8 mouse cellular contexts compared by ENCODE assay signal in genomic region chr16:37684259-37684633, GRCm38 (mm10). TPM values are rescaled to one million over a fixed set of nuclear protein-coding genes. Genes with fewer than 3 reads are reported as not detected.
DNase-seq lines count a peak whose midpoint lies in the region; ATAC-seq and TF ChIP-seq lines count a peak whose summit lies in the region.

No protein-coding gene starts in this region.

- no peaks in the 10 kb centered on the region for H3K9me3 ChIP-seq in MEL (replicated peaks; ENCODE audit: insufficient read depth, low read length)
- H3K9me3 ChIP-seq in heart, embryonic 13.5 days = no peaks in the 10 kb centered on the region
- no peaks in the 10 kb centered on the region for H3K9me3 ChIP-seq in limb, embryonic 12.5 days
- no peaks in the 10 kb centered on the region for H3K9me3 ChIP-seq in midbrain, embryonic 14.5 days (ENCODE audit: control insufficient read depth, low read length)

- no peak for TF ChIP-seq POLR2A in MEL (IDR thresholded peaks at IDR 0.05; ENCODE audit: control insufficient read depth in 1 of 2, insufficient read depth in 1 of 2, low read depth in 1 of 2, low read length in 2 of 2, poor library complexity in 1 of 2)

- peak overlapping the region; percentile 64 to 71 for H3K4me3 ChIP-seq in MEL (ENCODE audit: control insufficient read depth in 1 of 2, insufficient read depth in 1 of 2, low read depth in 2 of 2, low read length in 2 of 2)
- peak overlapping the region; percentile 54 for H3K4me3 ChIP-seq in heart, embryonic 13.5 days
- peak overlapping the region; percentile 38; the same call in 1 of the 2 replicates for H3K4me3 ChIP-seq in limb, embryonic 12.5 days (replicated peaks)
- H3K4me3 ChIP-seq in midbrain, embryonic 14.5 days (replicated peaks; ENCODE audit: low read depth, low read length) = peak overlapping the region; percentile 38

- no peak; a peak in 1 of 4 replicates for TF ChIP-seq EP300 in MEL (IDR thresholded peaks at IDR 0.05; ENCODE audit: low read depth in 1 of 2, low read length in 2 of 2)

- no peak for ATAC-seq in heart, embryonic 13.5 days (ENCODE audit: extremely low read depth, insufficient number of reproducible peaks, low FRiP score, low TSS enrichment)
- ATAC-seq in limb, embryonic 12.5 days (ENCODE audit: insufficient number of reproducible peaks, insufficient read depth, low FRiP score, low TSS enrichment, low read depth) = no peak
- ATAC-seq in midbrain, embryonic 14.5 days (ENCODE audit: low FRiP score, low TSS enrichment) = no peak

- peak; percentile 16 for DNase-seq in adrenal gland, postnatal 25 days
- DNase-seq in adrenal gland, postnatal 10 days = no peak
- DNase-seq in MEL (ENCODE audit: low read depth, low spot score) = peak; percentile 80
- DNase-seq in midbrain, embryonic 14.5 days = peak; percentile 61
- no peak for DNase-seq in cerebellum, adult 9-11 months
- DNase-seq in spleen, postnatal 14 days (ENCODE audit: low spot score in 2 of 2) = no peak

- H3K79me2 ChIP-seq in MEL (ENCODE audit: control insufficient read depth, insufficient read depth, low read length, poor library complexity) = peaks cover 1% of the 10 kb centered on the region; the same call in 1 of the 2 replicates

- peak overlapping the region; percentile 89 for H3K9ac ChIP-seq in MEL (ENCODE audit: control insufficient read depth, low read depth, low read length, poor library complexity, severe bottlenecking)
- H3K9ac ChIP-seq in heart, embryonic 13.5 days = peak overlapping the region; percentile 88
- no peak overlapping the region; the same call in 1 of the 2 replicates for H3K9ac ChIP-seq in limb, embryonic 12.5 days (replicated peaks)
- H3K9ac ChIP-seq in midbrain, embryonic 14.5 days (replicated peaks; ENCODE audit: low read length) = peak overlapping the region; percentile 10; the same call in 1 of the 2 replicates

- no peaks in the 10 kb centered on the region for H3K27me3 ChIP-seq in MEL (ENCODE audit: control insufficient read depth in 1 of 2, insufficient read depth in 2 of 2, low read length in 2 of 2)
- no peaks in the 10 kb centered on the region for H3K27me3 ChIP-seq in heart, embryonic 13.5 days (replicated peaks)
- no peaks in the 10 kb centered on the region; the same call in 1 of the 2 replicates for H3K27me3 ChIP-seq in limb, embryonic 12.5 days
- no peaks in the 10 kb centered on the region for H3K27me3 ChIP-seq in midbrain, embryonic 14.5 days (ENCODE audit: control insufficient read depth, insufficient read depth, low read length)

- H3K36me3 ChIP-seq in MEL (ENCODE audit: control insufficient read depth in 1 of 2, insufficient read depth in 2 of 2, low read length in 2 of 2) = peaks cover 0 to 24% of the 10 kb centered on the region in 2 experiments; a peak in 2 of 4 replicates
- H3K36me3 ChIP-seq in heart, embryonic 13.5 days = no peaks in the 10 kb centered on the region
- H3K36me3 ChIP-seq in limb, embryonic 12.5 days = no peaks in the 10 kb centered on the region
- no peaks in the 10 kb centered on the region for H3K36me3 ChIP-seq in midbrain, embryonic 14.5 days (ENCODE audit: control insufficient read depth, insufficient read depth, low read length)

- no peak for TF ChIP-seq RAD21 in MEL (IDR thresholded peaks at IDR 0.05; ENCODE audit: low read depth, low read length)

- TF ChIP-seq CTCF in MEL (IDR thresholded peaks at IDR 0.05 in 2 of 3, conservative IDR thresholded peaks at IDR 0.05 in 1 of 3; ENCODE audit: control insufficient read depth in 1 of 3, insufficient read depth in 1 of 3, low read depth in 2 of 3, low read length in 3 of 3, poor library complexity in 1 of 3, severe bottlenecking in 1 of 3) = no peak

- H3K4me2 ChIP-seq in heart, embryonic 13.5 days = peak overlapping the region; percentile 78
- H3K4me2 ChIP-seq in limb, embryonic 12.5 days = peak overlapping the region; percentile 65
- H3K4me2 ChIP-seq in midbrain, embryonic 14.5 days (ENCODE audit: low read length) = peak overlapping the region; percentile 68

- peaks cover 12 to 25% of the 10 kb centered on the region in 2 experiments for H3K4me1 ChIP-seq in MEL (ENCODE audit: control insufficient read depth in 1 of 2, insufficient read depth in 2 of 2, low read length in 2 of 2)
- peaks cover 64% of the 10 kb centered on the region for H3K4me1 ChIP-seq in heart, embryonic 13.5 days
- H3K4me1 ChIP-seq in limb, embryonic 12.5 days (replicated peaks) = peaks cover 37% of the 10 kb centered on the region
- peaks cover 42% of the 10 kb centered on the region for H3K4me1 ChIP-seq in midbrain, embryonic 14.5 days (ENCODE audit: control insufficient read depth, insufficient read depth, low read length)

- WGBS in heart, embryonic 13.5 days = 7% methylated on average over 8 of the region's 8 CpGs
- 27% methylated on average over 8 of the region's 8 CpGs for WGBS in limb, embryonic 12.5 days
- 14% methylated on average over 8 of the region's 8 CpGs for WGBS in midbrain, embryonic 14.5 days

- peak overlapping the region; percentile 68 for H3K27ac ChIP-seq in MEL (ENCODE audit: control insufficient read depth, low read depth, low read length)
- peak overlapping the region; percentile 81 for H3K27ac ChIP-seq in heart, embryonic 13.5 days (replicated peaks)
- 0 out of 2 replicates have a peak overlapping the region, but pooled peaks have one; percentile 35 for H3K27ac ChIP-seq in limb, embryonic 12.5 days
- H3K27ac ChIP-seq in midbrain, embryonic 14.5 days (replicated peaks; ENCODE audit: low read depth, low read length) = peak overlapping the region; percentile 90

TF ChIP-seq in MEL, 35 proteins besides CTCF, POLR2A, EP300 and RAD21:
- 0 out of 2 replicates have a peak, but pooled peaks have one; percentile 22 for TF ChIP-seq TAL1 (IDR thresholded peaks at IDR 0.05; ENCODE audit: low read length)
- TF ChIP-seq KAT2A (conservative IDR thresholded peaks at IDR 0.05; ENCODE audit: low read depth, low read length) = no peak
- TF ChIP-seq TCF12 (IDR thresholded peaks at IDR 0.05; ENCODE audit: low read depth, low read length) = peak; percentile 5; the same call in 1 of the 2 replicates
- peak; percentile 44; the same call in 1 of the 2 replicates for TF ChIP-seq JUND (IDR thresholded peaks at IDR 0.05; ENCODE audit: low read depth, low read length)
- peak; percentile 31; the same call in 1 of the 2 replicates for TF ChIP-seq NELFE (IDR thresholded peaks at IDR 0.05; ENCODE audit: low read depth, low read length)
- 0 out of 2 replicates have a peak, but pooled peaks have one; percentile 66 for TF ChIP-seq CHD1 (IDR thresholded peaks at IDR 0.05; ENCODE audit: low read depth, low read length)
- TF ChIP-seq SIN3A (IDR thresholded peaks at IDR 0.05; ENCODE audit: low read length) = peak; percentile 50; the same call in 1 of the 2 replicates
- TF ChIP-seq ZC3H11A (IDR thresholded peaks at IDR 0.05; ENCODE audit: low read depth, low read length) = no peak
- 0 out of 2 replicates have a peak, but pooled peaks have one; percentile 13 for TF ChIP-seq ELF1 (IDR thresholded peaks at IDR 0.05; ENCODE audit: low read depth, low read length)
- 0 out of 2 replicates have a peak, but pooled peaks have one; percentile 15 for TF ChIP-seq MXI1 (IDR thresholded peaks at IDR 0.05; ENCODE audit: low read depth, low read length)
- TF ChIP-seq E2F4 (IDR thresholded peaks at IDR 0.05; ENCODE audit: borderline replicate concordance, low read depth, low read length) = no peak
- no peak for TF ChIP-seq RCOR1 (IDR thresholded peaks at IDR 0.05; ENCODE audit: low read depth, low read length)
- TF ChIP-seq MAZ (IDR thresholded peaks at IDR 0.05; ENCODE audit: low read depth, low read length) = peak; percentile 73
- 0 out of 2 replicates have a peak, but pooled peaks have one; percentile 0 for TF ChIP-seq ZNF384 (IDR thresholded peaks at IDR 0.05; ENCODE audit: low read depth, low read length)
- TF ChIP-seq MAX (IDR thresholded peaks at IDR 0.05; ENCODE audit: low read length) = 0 out of 2 replicates have a peak, but pooled peaks have one; percentile 45

RNA-seq across cellular contexts. Expression of gene Ndufb4, which starts 30.0 kb away (rescaled TPM):
- total RNA-seq in adrenal gland, postnatal 25 days (2021) = 96.7 and 145 TPM in 2 replicates
- total RNA-seq in adrenal gland, postnatal 10 days (2021) = 100 to 1,000 TPM; 154 TPM
- total RNA-seq in MEL (2012; rRNA removed) = 41.1 and 48.0 TPM in 2 replicates
- 10 to 100 TPM in 1 of 2 experiments, not detected in 1; 28.9 TPM for polyA plus RNA-seq in MEL (2012; ENCODE audit: insufficient read depth in 1 of 2, insufficient read length in 2 of 2, low read depth in 1 of 2, low replicate concordance in 2 of 2, missing spikeins in 1 of 2)
- polyA plus RNA-seq in heart, embryonic 13.5 days (2015; fragmentation: Nextera tagmentation; extraction: Ambion mirVana) = 69.4 and 84.7 TPM in 2 replicates
- 67.4 and 74.0 TPM in 2 replicates for polyA plus RNA-seq in limb, embryonic 12.5 days (2016; fragmentation: Nextera tagmentation; extraction: Ambion mirVana)
- 68.6 and 76.9 TPM in 2 replicates for polyA plus RNA-seq in midbrain, embryonic 14.5 days (2014; fragmentation: Nextera tagmentation; extraction: Ambion mirVana)

Comparison
In these comparisons a context has a peak if more than half of its experiments do, and no peak if none do; other contexts are left out.
1. DNase-seq: peak in adrenal gland, postnatal 25 days (single experiment), MEL (single experiment) and midbrain, embryonic 14.5 days (single experiment); none in adrenal gland, postnatal 10 days (single experiment), cerebellum, adult 9-11 months (single experiment) and spleen, postnatal 14 days (0 of 2).
2. H3K27ac ChIP-seq: peak in every context shown above with its lines; median percentile 90 in midbrain, embryonic 14.5 days; 81 in heart, embryonic 13.5 days; 68 in MEL; 35 in limb, embryonic 12.5 days.
3. Peak in every context shown above with its lines, with median percentiles within 50 percentile points of each other: H3K4me3 ChIP-seq and H3K4me2 ChIP-seq.